Mouse (Mus musculus): Measurements from ENCODE around the gene Slc34a2. TPM values are rescaled to one million over a fixed set of nuclear protein-coding genes. Genes with fewer than 3 reads are reported as not detected.
A peak's percentile ranks its signal among the peaks of the same experiment; 100 is the strongest.

Gene Slc34a2
- polyA plus RNA-seq, 1 experiment from 2014 or later, result not detected

DNA sequence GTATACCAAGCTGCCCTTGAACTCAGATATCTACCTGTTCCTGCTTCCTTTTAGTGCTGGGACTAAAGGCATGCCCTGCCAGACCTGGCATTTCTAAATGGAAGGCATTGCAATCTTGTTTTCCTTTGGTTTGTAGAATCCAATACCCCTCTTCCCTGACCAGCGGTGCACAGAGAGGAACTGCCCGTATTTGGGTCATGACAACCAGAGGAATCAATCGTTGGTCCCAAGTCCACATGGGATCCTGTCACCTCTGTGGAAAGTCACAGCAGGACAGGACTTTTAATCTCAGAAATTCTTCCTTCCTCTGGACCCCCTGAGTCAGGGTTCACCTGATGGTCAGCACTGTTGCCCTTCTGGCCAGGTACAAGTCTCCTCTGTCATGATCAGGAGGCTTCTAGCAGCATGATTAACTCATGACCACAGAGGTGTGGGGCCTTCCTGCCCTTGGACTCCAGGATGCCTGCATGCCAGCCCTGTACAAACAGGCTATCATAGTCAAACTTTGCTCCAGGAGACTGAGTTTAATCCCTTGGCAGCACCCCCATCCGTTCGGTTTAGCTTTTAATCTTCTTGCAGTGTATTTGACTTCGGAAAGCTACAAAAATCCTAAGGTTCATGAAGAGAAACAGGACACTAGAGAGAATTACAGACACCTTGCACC, 39.7 kb upstream of the Slc34a2 start:
- Histone ChIP-seq H3K27ac (replicated peaks; ENCODE audit: low read depth, low read length) (no peak overlapping the region), H3K9me3 (ENCODE audit: control insufficient read depth, low read length) (no peaks in the 10 kb centered on the region), H3K4me1 (ENCODE audit: control insufficient read depth, insufficient read depth, low read length) (peaks cover 5% of the 10 kb centered on the region; the same call in 1 of the 2 replicates), H3K4me2 (ENCODE audit: low read length) (no peak overlapping the region), H3K4me3 (replicated peaks; ENCODE audit: low read depth, low read length) (no peak overlapping the region), H3K9ac (replicated peaks; ENCODE audit: low read length) (no peak overlapping the region), H3K27me3 (ENCODE audit: control insufficient read depth, insufficient read depth, low read length) (no peaks in the 10 kb centered on the region), H3K36me3 (ENCODE audit: control insufficient read depth, insufficient read depth, low read length) (no peaks in the 10 kb centered on the region)
- ATAC-seq (ENCODE audit: low FRiP score, low TSS enrichment), result no peak
- no peak for DNase-seq
- 78% methylated on average over 6 of the region's 6 CpGs for WGBS

DNA sequence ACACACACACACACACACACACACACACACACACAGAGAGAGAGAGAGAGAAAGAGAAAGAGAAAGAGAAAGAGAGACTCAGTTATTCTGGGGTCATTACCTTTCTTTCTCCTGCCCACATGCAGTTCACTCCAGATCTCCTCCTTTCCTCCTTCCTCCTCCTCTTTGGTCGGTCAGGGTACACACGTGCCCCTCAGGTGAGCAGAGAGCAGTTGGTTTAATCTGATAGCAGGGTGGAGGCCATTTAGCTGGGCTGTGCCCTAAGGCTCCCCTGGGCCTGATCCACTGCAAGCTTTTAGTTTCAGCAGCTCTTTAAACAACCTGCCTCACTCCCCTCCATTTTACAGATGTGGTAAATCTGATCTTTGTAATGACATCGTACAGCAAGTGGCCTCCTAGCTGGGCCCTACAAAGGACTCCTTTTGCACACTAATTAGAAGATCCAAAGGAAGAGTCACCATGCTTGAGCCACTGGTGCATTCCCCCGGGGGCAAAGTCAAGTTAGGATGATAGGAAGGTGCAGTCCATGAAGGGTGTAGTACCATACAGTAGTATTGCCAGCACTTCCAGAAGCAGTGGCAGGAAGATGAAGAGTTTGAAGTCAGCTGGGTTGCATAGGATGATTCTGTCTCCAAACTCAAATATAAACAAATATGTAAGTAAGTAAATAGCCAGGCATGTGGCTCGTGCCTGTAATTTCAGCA, 37.6 kb upstream of the Slc34a2 start:
- H3K4me1 ChIP-seq (ENCODE audit: control insufficient read depth, insufficient read depth, low read length), result peaks cover 5% of the 10 kb centered on the region; the same call in 1 of the 2 replicates
- no peak overlapping the region for H3K4me3 ChIP-seq (replicated peaks; ENCODE audit: low read depth, low read length)
- DNase-seq (no peak), ATAC-seq (ENCODE audit: low FRiP score, low TSS enrichment) (no peak)
- no peaks in the 10 kb centered on the region for H3K27me3 ChIP-seq (ENCODE audit: control insufficient read depth, insufficient read depth, low read length)
- H3K36me3 ChIP-seq (ENCODE audit: control insufficient read depth, insufficient read depth, low read length), result no peaks in the 10 kb centered on the region
- WGBS, result 57% methylated on average over 5 of the region's 5 CpGs
- no peaks in the 10 kb centered on the region for H3K9me3 ChIP-seq (ENCODE audit: control insufficient read depth, low read length)
- no peak overlapping the region for H3K27ac ChIP-seq (replicated peaks; ENCODE audit: low read depth, low read length)
- no peak overlapping the region for H3K9ac ChIP-seq (replicated peaks; ENCODE audit: low read length)
- no peak overlapping the region for H3K4me2 ChIP-seq (ENCODE audit: low read length)

DNA sequence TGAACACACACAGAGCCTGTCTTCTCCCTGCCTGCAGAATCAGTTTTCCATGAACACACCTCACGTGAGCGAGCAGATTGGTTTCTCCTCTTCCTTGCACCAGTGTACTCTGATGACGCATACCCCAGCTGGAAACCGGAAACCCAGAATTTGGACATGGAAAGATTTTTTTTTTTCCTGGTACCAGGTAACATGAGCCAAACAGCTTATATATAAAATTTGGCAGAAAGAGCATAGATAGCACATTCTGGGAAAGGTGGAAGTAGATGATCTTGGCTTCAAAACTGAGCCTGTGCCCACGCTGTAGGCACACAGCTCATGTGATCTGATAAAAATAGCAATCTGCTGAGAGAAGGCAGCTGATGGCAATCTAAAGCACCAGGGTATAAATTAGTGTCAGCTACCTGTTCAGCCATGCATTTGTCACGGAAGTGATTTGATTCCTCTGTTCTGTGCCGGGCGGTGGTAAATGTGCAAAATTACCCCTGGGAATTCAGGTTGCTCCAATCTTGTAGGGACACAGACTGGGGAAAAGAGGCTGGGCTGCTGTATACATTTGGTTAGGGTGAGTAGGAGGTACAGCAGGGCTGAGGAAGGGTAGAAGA, 35.2 kb upstream of the Slc34a2 start:
- H3K9ac ChIP-seq (replicated peaks; ENCODE audit: low read length), result no peak overlapping the region
- no peaks in the 10 kb centered on the region for H3K9me3 ChIP-seq (ENCODE audit: control insufficient read depth, low read length)
- ATAC-seq (ENCODE audit: low FRiP score, low TSS enrichment) (peak; percentile 17; the same call in 1 of the 2 replicates), DNase-seq (peak; percentile 15)
- H3K4me2 ChIP-seq (ENCODE audit: low read length), result no peak overlapping the region
- 76% methylated on average over 8 of the region's 8 CpGs for WGBS
- no peak overlapping the region for H3K27ac ChIP-seq (replicated peaks; ENCODE audit: low read depth, low read length)
- no peaks in the 10 kb centered on the region for H3K4me1 ChIP-seq (ENCODE audit: control insufficient read depth, insufficient read depth, low read length)
- H3K4me3 ChIP-seq (replicated peaks; ENCODE audit: low read depth, low read length), result no peak overlapping the region
- no peaks in the 10 kb centered on the region for H3K36me3 ChIP-seq (ENCODE audit: control insufficient read depth, insufficient read depth, low read length)
- H3K27me3 ChIP-seq (ENCODE audit: control insufficient read depth, insufficient read depth, low read length), result no peaks in the 10 kb centered on the region

DNA sequence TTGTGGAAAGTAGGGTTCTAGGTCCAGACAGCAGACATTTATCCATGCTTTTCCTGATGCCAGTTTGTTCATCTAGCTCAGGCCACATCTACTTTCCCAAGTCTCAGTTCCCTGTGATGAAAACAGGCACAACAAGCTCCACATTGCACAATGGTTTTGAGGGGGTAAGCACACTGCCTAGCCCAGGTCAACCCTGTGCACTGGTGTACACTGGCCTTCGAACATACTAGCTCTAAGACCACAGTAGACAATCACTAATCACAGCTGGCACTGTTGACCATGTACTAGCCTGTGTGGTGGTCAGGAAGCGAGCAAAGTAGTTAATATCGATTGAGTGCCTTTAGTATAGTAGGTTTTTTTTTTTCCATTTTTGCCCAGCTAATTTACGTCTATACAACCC, 34.4 kb upstream of the Slc34a2 start:
- no peak overlapping the region for H3K27ac ChIP-seq (replicated peaks; ENCODE audit: low read depth, low read length)
- H3K9ac ChIP-seq (replicated peaks; ENCODE audit: low read length), result no peak overlapping the region
- H3K36me3 ChIP-seq (ENCODE audit: control insufficient read depth, insufficient read depth, low read length), result no peaks in the 10 kb centered on the region
- no peak for ATAC-seq (ENCODE audit: low FRiP score, low TSS enrichment)
- 85% methylated on average over 4 of the region's 4 CpGs for WGBS
- H3K9me3 ChIP-seq (ENCODE audit: control insufficient read depth, low read length), result no peaks in the 10 kb centered on the region
- no peak for DNase-seq
- H3K27me3 ChIP-seq (ENCODE audit: control insufficient read depth, insufficient read depth, low read length), result no peaks in the 10 kb centered on the region
- no peak overlapping the region for H3K4me3 ChIP-seq (replicated peaks; ENCODE audit: low read depth, low read length)
- H3K4me1 ChIP-seq (ENCODE audit: control insufficient read depth, insufficient read depth, low read length), result no peaks in the 10 kb centered on the region
- no peak overlapping the region for H3K4me2 ChIP-seq (ENCODE audit: low read length)

DNA sequence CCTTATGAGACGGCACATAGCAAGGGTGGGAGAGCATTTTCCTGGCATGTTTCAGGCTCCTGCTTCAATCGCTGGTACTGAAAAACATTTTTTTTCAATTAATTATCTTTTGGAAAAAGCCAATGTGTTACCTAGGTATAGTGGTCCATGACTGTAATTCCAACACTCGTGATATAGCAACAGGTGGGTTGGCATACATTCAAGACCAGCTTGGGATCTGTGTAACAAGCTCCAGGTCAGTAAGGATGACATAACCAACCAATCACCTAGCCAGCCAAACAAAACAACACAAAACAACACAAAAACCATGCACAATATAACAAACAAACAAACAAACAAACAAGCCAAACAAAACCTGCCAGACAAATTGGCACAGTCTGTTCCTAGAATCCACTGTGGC, 33.9 kb upstream of the Slc34a2 start:
- Histone ChIP-seq H3K9me3 (ENCODE audit: control insufficient read depth, low read length) (no peaks in the 10 kb centered on the region), H3K4me1 (ENCODE audit: control insufficient read depth, insufficient read depth, low read length) (no peaks in the 10 kb centered on the region), H3K36me3 (ENCODE audit: control insufficient read depth, insufficient read depth, low read length) (no peaks in the 10 kb centered on the region), H3K27me3 (ENCODE audit: control insufficient read depth, insufficient read depth, low read length) (no peaks in the 10 kb centered on the region), H3K4me2 (ENCODE audit: low read length) (no peak overlapping the region), H3K4me3 (replicated peaks; ENCODE audit: low read depth, low read length) (no peak overlapping the region), H3K9ac (replicated peaks; ENCODE audit: low read length) (no peak overlapping the region), H3K27ac (replicated peaks; ENCODE audit: low read depth, low read length) (no peak overlapping the region)
- 91% methylated on average over 3 of the region's 3 CpGs for WGBS
- no peak for DNase-seq
- no peak for ATAC-seq (ENCODE audit: low FRiP score, low TSS enrichment)

DNA sequence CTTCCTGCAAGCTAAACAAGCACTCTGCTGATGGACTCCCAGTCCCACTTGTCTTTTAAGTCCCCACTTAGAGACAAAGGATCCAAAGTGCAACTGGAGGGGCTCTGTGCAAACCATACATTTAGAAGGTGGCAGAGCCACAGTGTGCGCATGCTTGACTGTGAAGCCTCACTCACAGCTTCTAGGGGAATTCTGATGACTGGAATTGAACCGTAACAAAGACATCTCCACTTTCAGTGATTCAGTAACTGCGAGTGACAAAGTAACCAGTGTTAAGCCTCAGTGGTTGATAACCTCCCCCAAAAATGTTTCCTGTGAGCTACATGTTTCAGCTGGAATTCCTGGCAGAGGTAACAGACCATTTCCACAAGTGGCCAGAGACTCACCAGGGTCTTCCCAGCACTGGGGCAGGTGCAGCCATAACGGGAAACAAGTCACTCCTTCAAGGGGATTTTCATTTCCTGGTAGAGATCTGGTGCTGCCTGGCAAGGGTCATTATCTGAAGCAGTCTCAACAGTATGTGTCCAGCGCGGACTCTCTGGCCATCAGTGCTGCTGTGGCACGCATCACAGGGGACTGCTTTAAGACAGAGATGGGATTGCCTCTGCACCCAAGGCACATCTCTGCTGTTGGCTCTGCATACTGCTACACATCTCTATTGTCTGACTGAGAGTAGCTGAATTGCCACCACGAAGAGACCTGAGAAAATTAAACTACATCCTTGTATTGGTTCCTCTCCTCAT, 28.7 kb upstream of the Slc34a2 start:
- 80% methylated on average over 8 of the region's 8 CpGs for WGBS
- Histone ChIP-seq H3K9ac (replicated peaks; ENCODE audit: low read length) (no peak overlapping the region), H3K4me2 (ENCODE audit: low read length) (no peak overlapping the region), H3K4me1 (ENCODE audit: control insufficient read depth, insufficient read depth, low read length) (no peaks in the 10 kb centered on the region), H3K36me3 (ENCODE audit: control insufficient read depth, insufficient read depth, low read length) (no peaks in the 10 kb centered on the region), H3K4me3 (replicated peaks; ENCODE audit: low read depth, low read length) (no peak overlapping the region), H3K27ac (replicated peaks; ENCODE audit: low read depth, low read length) (no peak overlapping the region), H3K27me3 (ENCODE audit: control insufficient read depth, insufficient read depth, low read length) (no peaks in the 10 kb centered on the region), H3K9me3 (ENCODE audit: control insufficient read depth, low read length) (no peaks in the 10 kb centered on the region)
- ATAC-seq (ENCODE audit: low FRiP score, low TSS enrichment) (no peak), DNase-seq (no peak)

DNA sequence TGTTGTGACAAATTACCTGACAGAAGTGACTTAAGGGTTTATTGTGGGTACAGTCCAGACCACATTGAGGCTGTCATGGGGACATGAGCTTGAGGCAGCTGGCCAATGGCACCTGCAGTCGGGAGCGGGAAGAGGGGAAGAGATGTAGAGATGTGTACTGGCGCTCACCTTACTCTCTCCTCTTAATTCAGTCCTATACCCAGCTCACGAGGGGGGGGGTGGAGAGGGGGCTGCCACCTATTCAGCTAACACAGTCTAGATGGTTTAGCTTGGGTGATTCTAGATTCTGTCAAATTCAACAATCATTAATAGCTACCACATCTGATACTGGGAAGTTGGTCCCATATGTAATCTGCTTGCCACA, 28.1 kb upstream of the Slc34a2 start:
- H3K9me3 ChIP-seq (ENCODE audit: control insufficient read depth, low read length), result no peaks in the 10 kb centered on the region
- DNase-seq, result no peak
- no peak for ATAC-seq (ENCODE audit: low FRiP score, low TSS enrichment)
- H3K27me3 ChIP-seq (ENCODE audit: control insufficient read depth, insufficient read depth, low read length), result no peaks in the 10 kb centered on the region
- H3K4me2 ChIP-seq (ENCODE audit: low read length), result no peak overlapping the region
- H3K4me3 ChIP-seq (replicated peaks; ENCODE audit: low read depth, low read length), result no peak overlapping the region
- H3K4me1 ChIP-seq (ENCODE audit: control insufficient read depth, insufficient read depth, low read length), result no peaks in the 10 kb centered on the region
- no peak overlapping the region for H3K27ac ChIP-seq (replicated peaks; ENCODE audit: low read depth, low read length)
- no peak overlapping the region for H3K9ac ChIP-seq (replicated peaks; ENCODE audit: low read length)
- no peaks in the 10 kb centered on the region for H3K36me3 ChIP-seq (ENCODE audit: control insufficient read depth, insufficient read depth, low read length)
- WGBS, result 82% methylated on average over 4 of the region's 4 CpGs

DNA sequence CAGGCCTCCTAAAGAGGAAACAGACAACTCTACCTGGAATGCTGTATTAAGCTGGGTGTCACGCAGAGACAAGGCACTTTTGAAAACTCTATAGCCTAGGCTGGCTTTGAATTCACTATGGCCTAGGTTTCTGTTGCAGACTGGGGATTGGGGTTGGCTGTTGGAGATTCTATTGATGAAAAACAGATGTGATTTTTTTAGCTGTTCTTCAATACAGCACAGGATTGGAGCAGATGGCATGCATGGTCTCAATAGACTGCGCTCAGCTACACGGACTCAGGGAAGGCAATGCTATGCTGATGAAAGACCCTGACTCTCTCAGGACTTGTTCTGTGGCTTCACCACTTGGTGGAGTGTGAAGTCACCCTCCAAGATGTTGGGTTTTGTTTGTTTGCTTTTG, 26.6 kb upstream of the Slc34a2 start:
- H3K9me3 ChIP-seq (ENCODE audit: control insufficient read depth, low read length), result no peaks in the 10 kb centered on the region
- no peak overlapping the region for H3K4me2 ChIP-seq (ENCODE audit: low read length)
- no peak overlapping the region for H3K4me3 ChIP-seq (replicated peaks; ENCODE audit: low read depth, low read length)
- 80% methylated on average over 3 of the region's 3 CpGs for WGBS
- H3K27me3 ChIP-seq (ENCODE audit: control insufficient read depth, insufficient read depth, low read length), result no peaks in the 10 kb centered on the region
- DNase-seq, result no peak
- no peak for ATAC-seq (ENCODE audit: low FRiP score, low TSS enrichment)
- no peaks in the 10 kb centered on the region for H3K4me1 ChIP-seq (ENCODE audit: control insufficient read depth, insufficient read depth, low read length)
- H3K36me3 ChIP-seq (ENCODE audit: control insufficient read depth, insufficient read depth, low read length), result no peaks in the 10 kb centered on the region
- H3K9ac ChIP-seq (replicated peaks; ENCODE audit: low read length), result no peak overlapping the region
- no peak overlapping the region for H3K27ac ChIP-seq (replicated peaks; ENCODE audit: low read depth, low read length)
